Mouse (Mus musculus): ENCODE data around the gene Ptprj.

GRCm38 (mm10) chr2:90574536-90574935 is 5.9 kb downstream of the Ptprj start:
- no peak for TF ChIP-seq GATA1 (IDR thresholded peaks at IDR 0.05; ENCODE audit: borderline replicate concordance, low read length)
- no peak for TF ChIP-seq FLI1 (IDR thresholded peaks at IDR 0.05; ENCODE audit: low read length)
